Mouse (Mus musculus): ENCODE measurements around the gene Prr14.

- TF ChIP-seq CTCF (IDR thresholded peaks at IDR 0.05; ENCODE audit: borderline replicate concordance, insufficient read depth, low read depth, low read length) (no peak), POLR2A (IDR thresholded peaks at IDR 0.05; ENCODE audit: borderline replicate concordance, insufficient read depth, low read length) (no peak)
These were observed 20.9 kb downstream of the Prr14 start for GRCm38 (mm10) chr7:127480321-127480720.

All from cerebellum, adult 2 months (tissue).